8 mouse cellular contexts compared by ENCODE assay signal in the genomic region with DNA sequence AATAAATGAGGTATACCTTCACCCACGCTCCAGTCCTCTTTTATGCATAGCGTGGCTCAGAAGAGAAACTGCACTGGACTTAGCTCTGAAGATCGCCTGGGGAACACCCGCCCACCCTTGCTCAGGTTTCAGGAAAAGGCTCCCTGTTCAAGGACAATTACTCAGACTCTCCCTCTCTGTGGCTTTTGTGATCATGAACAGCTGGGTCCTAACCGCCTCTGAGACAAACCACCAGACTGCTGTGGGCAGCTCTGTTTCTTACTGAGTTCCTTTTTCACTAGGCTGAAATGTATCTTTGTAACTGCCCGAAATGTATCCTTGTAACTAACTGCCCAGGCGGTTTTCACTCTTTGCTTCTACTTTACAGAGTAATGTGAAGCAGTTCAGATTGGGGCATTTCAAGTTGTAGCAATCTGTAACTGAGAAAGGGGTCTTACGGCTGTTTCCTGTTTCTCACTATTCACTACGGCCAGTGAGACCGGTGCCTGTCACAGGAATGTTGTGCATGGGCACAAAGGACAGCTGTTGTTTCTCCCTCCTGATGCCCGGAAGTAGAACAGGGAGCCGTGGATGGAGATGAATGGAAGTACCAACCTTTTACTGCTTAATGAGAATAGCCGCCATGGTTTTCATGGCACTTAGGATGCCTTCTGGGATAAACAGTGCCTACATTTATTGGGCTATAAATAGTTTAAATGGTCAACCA. TPM values are rescaled to one million over a fixed set of nuclear protein-coding genes. Genes with fewer than 3 reads are reported as not detected.
DNase-seq lines count a peak whose midpoint lies in the region; ATAC-seq and TF ChIP-seq lines count a peak whose summit lies in the region.

No protein-coding gene starts in this region.

- H3K4me1 ChIP-seq in hindbrain, embryonic 10.5 days (replicated peaks) = peaks cover 18% of the 10 kb centered on the region
- H3K4me1 ChIP-seq in hindbrain, embryonic 11.5 days (replicated peaks; ENCODE audit: control insufficient read depth, insufficient read depth, low read length) = no peaks in the 10 kb centered on the region; the same call in 1 of the 2 replicates

- H3K9ac ChIP-seq in hindbrain, embryonic 11.5 days (ENCODE audit: low read depth, low read length) = no peak overlapping the region

- ATAC-seq in hindbrain, embryonic 11.5 days (ENCODE audit: low FRiP score) = no peak

- H3K27ac ChIP-seq in hindbrain, embryonic 10.5 days = peak overlapping the region; percentile 45; the same call in 1 of the 2 replicates
- no peak overlapping the region for H3K27ac ChIP-seq in hindbrain, embryonic 11.5 days (ENCODE audit: low read depth, low read length)

- peaks cover 85% of the 10 kb centered on the region for H3K79me2 ChIP-seq in C2C12 (ENCODE audit: control insufficient read depth, insufficient read depth)

- DNase-seq in hindbrain, embryonic 10.5 days (ENCODE audit: low spot score) = no peak
- DNase-seq in hindbrain, embryonic 11.5 days (ENCODE audit: low spot score) = no peak
- peak; percentile 58 for DNase-seq in c-Kit-positive CD71-negative TER-119-negative erythroid progenitor cells, embryonic 14.5 days (ENCODE audit: low read depth)
- peak; percentile 37 to 48 for DNase-seq in left cerebral cortex, postnatal 14 days (ENCODE audit: low spot score in 2 of 2)
- DNase-seq in c-Kit-positive CD71-positive TER-119-positive erythroid progenitor cells, embryonic 14.5 days (ENCODE audit: low spot score) = no peak
- no peak for DNase-seq in cerebellum, postnatal 10 days
- no peak for DNase-seq in cerebellum, postnatal 36 days

- H3K4me3 ChIP-seq in hindbrain, embryonic 10.5 days = no peak overlapping the region
- no peak overlapping the region for H3K4me3 ChIP-seq in hindbrain, embryonic 11.5 days (ENCODE audit: low read depth, low read length)
- no peak overlapping the region for H3K4me3 ChIP-seq in C2C12 (ENCODE audit: insufficient read depth, poor library complexity, severe bottlenecking)

- peaks cover 8% of the 10 kb centered on the region; the same call in 1 of the 2 replicates for H3K9me3 ChIP-seq in hindbrain, embryonic 10.5 days
- no peaks in the 10 kb centered on the region for H3K9me3 ChIP-seq in hindbrain, embryonic 11.5 days (ENCODE audit: control insufficient read depth, low read length)

- H3ac ChIP-seq in C2C12 (ENCODE audit: control insufficient read depth, insufficient read length, low read depth) = peak overlapping the region; percentile 54

- H3K27me3 ChIP-seq in hindbrain, embryonic 10.5 days (ENCODE audit: insufficient read depth, poor library complexity, severe bottlenecking) = no peaks in the 10 kb centered on the region
- H3K27me3 ChIP-seq in hindbrain, embryonic 11.5 days (ENCODE audit: control insufficient read depth, insufficient read depth, low read length) = no peaks in the 10 kb centered on the region
- no peaks in the 10 kb centered on the region for H3K27me3 ChIP-seq in C2C12 (ENCODE audit: control insufficient read depth, insufficient read depth, insufficient read length)

- H3K79me3 ChIP-seq in C2C12 (ENCODE audit: low read depth) = peaks cover 37% of the 10 kb centered on the region

- peaks cover 7% of the 10 kb centered on the region; the same call in 1 of the 2 replicates for H3K36me3 ChIP-seq in hindbrain, embryonic 10.5 days
- no peaks in the 10 kb centered on the region for H3K36me3 ChIP-seq in hindbrain, embryonic 11.5 days (ENCODE audit: control insufficient read depth, insufficient read depth, low read length)
- H3K36me3 ChIP-seq in C2C12 (ENCODE audit: control insufficient read depth, insufficient read depth) = peaks cover 26% of the 10 kb centered on the region

- no peak overlapping the region for H3K4me2 ChIP-seq in hindbrain, embryonic 11.5 days (replicated peaks; ENCODE audit: low read depth, low read length)

- intact Hi-C loops in left cerebral cortex, postnatal 14 days (cut with DNase I) = no loop called here

- TF ChIP-seq CTCF in C2C12 (IDR thresholded peaks at IDR 0.05; ENCODE audit: control insufficient read depth, insufficient read depth, insufficient read length) = no peak

- 58% methylated on average over 13 of the region's 13 CpGs for WGBS in hindbrain, embryonic 10.5 days
- WGBS in hindbrain, embryonic 11.5 days = 67% methylated on average over 13 of the region's 13 CpGs

TF ChIP-seq in C2C12, 6 proteins besides CTCF, POLR2A, EP300 and RAD21:
- no peak for TF ChIP-seq MAX (IDR thresholded peaks at IDR 0.05)
- TF ChIP-seq FOSL1 (IDR thresholded peaks at IDR 0.05; ENCODE audit: insufficient read depth, low read length, poor library complexity, severe bottlenecking) = peak; percentile 10
- no peak for TF ChIP-seq MYOG (IDR thresholded peaks at IDR 0.05; ENCODE audit: control insufficient read depth, extremely low read depth, insufficient read length)
- peak; percentile 76 for TF ChIP-seq MYOD1 (IDR thresholded peaks at IDR 0.05; ENCODE audit: control insufficient read depth, insufficient read length, low read depth)
- TF ChIP-seq CEBPB (IDR thresholded peaks at IDR 0.05; ENCODE audit: low read depth) = no peak
- no peak for TF ChIP-seq USF1 (IDR thresholded peaks at IDR 0.05; ENCODE audit: low read depth)

RNA-seq across cellular contexts. Expression of gene Lhfpl2, which starts 59.3 kb away (rescaled TPM):
- 19.7 and 20.9 TPM in 2 replicates for polyA plus RNA-seq in hindbrain, embryonic 10.5 days (2016; fragmentation: Nextera tagmentation; extraction: Ambion mirVana)
- 16.6 and 19.3 TPM in 2 replicates for polyA plus RNA-seq in hindbrain, embryonic 11.5 days (2014; fragmentation: Nextera tagmentation; extraction: Ambion mirVana)
- 15.5 TPM for polyA plus RNA-seq in C2C12 (2012; fragmentation: generic; extraction: Trizol)
- total RNA-seq in left cerebral cortex, postnatal 14 days (2021) = 10 to 100 TPM; 20.8 TPM

Comparison
In these comparisons a context has a peak if more than half of its experiments do, and no peak if none do; other contexts are left out.
1. DNase-seq: peak in c-Kit-positive CD71-negative TER-119-negative erythroid progenitor cells, embryonic 14.5 days (single experiment) and left cerebral cortex, postnatal 14 days (2 of 2); none in hindbrain, embryonic 10.5 days (single experiment), hindbrain, embryonic 11.5 days (single experiment), c-Kit-positive CD71-positive TER-119-positive erythroid progenitor cells, embryonic 14.5 days (single experiment), cerebellum, postnatal 10 days (0 of 2) and cerebellum, postnatal 36 days (0 of 2).